Mouse (Mus musculus): ENCODE results near the gene Garem2. TPM values are rescaled to one million over a fixed set of nuclear protein-coding genes. Genes with fewer than 3 reads are reported as not detected.

Gene Garem2
- polyA plus RNA-seq, 1 experiment from 2014 or later = 0.49 TPM

- Histone ChIP-seq H3K4me1 (ENCODE audit: insufficient read depth) (peaks cover 3% of the 10 kb centered on the region; the same call in 1 of the 2 replicates), H3K9ac (peak overlapping the region; percentile 82), H3K4me3 (ENCODE audit: low read depth, low read length) (peak overlapping the region; percentile 79), H3K9me3 (ENCODE audit: low read depth, low read length) (no peaks in the 10 kb centered on the region), H3K27me3 (ENCODE audit: insufficient read depth, low read length) (no peaks in the 10 kb centered on the region), H3K36me3 (ENCODE audit: insufficient read depth) (0 out of 2 replicates have a peak, but pooled peaks cover 6% of the 10 kb centered on the region), H3K4me2 (peak overlapping the region; percentile 84), H3K27ac (ENCODE audit: low read depth) (peak overlapping the region; percentile 79; the same call in 1 of the 2 replicates)
- no peak for TF ChIP-seq CTCF (IDR thresholded peaks at IDR 0.05; ENCODE audit: low read depth)
- DNase-seq = peak; percentile 29
- ATAC-seq (ENCODE audit: insufficient read depth) = no peak
- WGBS = 26% methylated on average over 13 of the region's 13 CpGs
These were observed 51.1 kb downstream of the Garem2 start for GRCm38 (mm10) chr5:30155821-30156629.

DNA sequence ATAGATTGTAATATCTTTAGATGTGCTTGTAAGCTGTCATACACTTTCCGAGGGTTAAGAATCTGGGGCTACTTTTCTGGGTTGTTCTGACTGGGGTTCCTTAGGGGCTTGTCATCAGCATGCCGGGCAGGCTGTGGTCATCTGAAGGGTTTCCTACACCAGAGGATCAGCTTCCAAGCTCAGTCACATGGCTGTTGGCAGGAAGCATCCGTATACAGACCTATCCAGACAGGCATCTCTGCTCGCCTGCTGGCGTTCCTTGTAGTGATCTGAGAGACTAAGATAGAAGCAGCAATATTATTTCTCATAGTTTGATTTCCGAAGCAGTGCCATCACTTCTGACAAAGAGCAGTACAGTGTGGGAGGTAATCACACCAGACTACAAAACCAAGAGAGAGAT is 54.6 kb downstream of the Garem2 start:
- Histone ChIP-seq H3K9me3 (ENCODE audit: low read depth, low read length) (no peaks in the 10 kb centered on the region), H3K9ac (no peak overlapping the region), H3K27me3 (ENCODE audit: insufficient read depth, low read length) (no peaks in the 10 kb centered on the region), H3K4me1 (ENCODE audit: insufficient read depth) (peaks cover 3% of the 10 kb centered on the region; the same call in 1 of the 2 replicates), H3K27ac (ENCODE audit: low read depth) (no peak overlapping the region), H3K36me3 (ENCODE audit: insufficient read depth) (0 out of 2 replicates have a peak, but pooled peaks cover 7% of the 10 kb centered on the region), H3K4me3 (ENCODE audit: low read depth, low read length) (no peak overlapping the region), H3K4me2 (no peak overlapping the region)
- DNase-seq (no peak), ATAC-seq (ENCODE audit: insufficient read depth) (no peak)
- WGBS = 79% methylated on average over 6 of the region's 6 CpGs
- TF ChIP-seq CTCF (IDR thresholded peaks at IDR 0.05; ENCODE audit: low read depth) = no peak

GRCm38 (mm10) chr5:30161836-30162235 is 56.9 kb downstream of the Garem2 start:
- Histone ChIP-seq H3K4me3 (ENCODE audit: low read depth, low read length) (no peak overlapping the region), H3K4me1 (ENCODE audit: insufficient read depth) (no peaks in the 10 kb centered on the region; the same call in 1 of the 2 replicates), H3K9me3 (ENCODE audit: low read depth, low read length) (no peaks in the 10 kb centered on the region), H3K27me3 (ENCODE audit: insufficient read depth, low read length) (no peaks in the 10 kb centered on the region), H3K9ac (no peak overlapping the region), H3K27ac (ENCODE audit: low read depth) (no peak overlapping the region), H3K4me2 (no peak overlapping the region), H3K36me3 (ENCODE audit: insufficient read depth) (peaks cover 15% of the 10 kb centered on the region; the same call in 1 of the 2 replicates)
- WGBS = 92% methylated on average over 1 of the region's 1 CpGs
- DNase-seq = no peak
- no peak for ATAC-seq (ENCODE audit: insufficient read depth)
- no peak for TF ChIP-seq CTCF (IDR thresholded peaks at IDR 0.05; ENCODE audit: low read depth)

DNA sequence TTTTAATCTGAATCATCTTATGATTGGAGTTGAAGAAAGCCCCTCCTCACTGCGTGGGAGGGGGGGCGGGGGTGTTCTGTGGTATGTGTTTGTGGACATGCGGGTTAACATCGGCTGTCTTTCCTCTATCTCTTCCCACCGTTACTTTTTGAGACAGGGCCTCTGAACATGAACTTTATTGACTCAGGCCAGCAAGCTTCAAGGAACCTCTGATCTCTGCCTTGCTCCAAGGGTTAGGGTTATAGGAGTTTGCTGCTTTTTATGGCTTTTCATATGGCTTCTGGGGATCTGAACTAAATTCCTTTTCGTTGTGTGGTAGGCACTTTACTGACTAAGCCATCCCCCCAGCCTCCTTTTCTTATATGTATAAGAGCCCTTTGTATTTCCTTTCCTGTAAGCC is 57.4 kb downstream of the Garem2 start:
- ATAC-seq (ENCODE audit: insufficient read depth) = no peak
- Histone ChIP-seq H3K4me2 (no peak overlapping the region), H3K27ac (ENCODE audit: low read depth) (no peak overlapping the region), H3K9ac (no peak overlapping the region), H3K9me3 (ENCODE audit: low read depth, low read length) (no peaks in the 10 kb centered on the region), H3K36me3 (ENCODE audit: insufficient read depth) (peaks cover 15% of the 10 kb centered on the region; the same call in 1 of the 2 replicates), H3K4me1 (ENCODE audit: insufficient read depth) (no peaks in the 10 kb centered on the region), H3K4me3 (ENCODE audit: low read depth, low read length) (no peak overlapping the region), H3K27me3 (ENCODE audit: insufficient read depth, low read length) (no peaks in the 10 kb centered on the region)
- 67% methylated on average over 6 of the region's 6 CpGs for WGBS
- TF ChIP-seq CTCF (IDR thresholded peaks at IDR 0.05; ENCODE audit: low read depth) = no peak
- no peak for DNase-seq

DNA sequence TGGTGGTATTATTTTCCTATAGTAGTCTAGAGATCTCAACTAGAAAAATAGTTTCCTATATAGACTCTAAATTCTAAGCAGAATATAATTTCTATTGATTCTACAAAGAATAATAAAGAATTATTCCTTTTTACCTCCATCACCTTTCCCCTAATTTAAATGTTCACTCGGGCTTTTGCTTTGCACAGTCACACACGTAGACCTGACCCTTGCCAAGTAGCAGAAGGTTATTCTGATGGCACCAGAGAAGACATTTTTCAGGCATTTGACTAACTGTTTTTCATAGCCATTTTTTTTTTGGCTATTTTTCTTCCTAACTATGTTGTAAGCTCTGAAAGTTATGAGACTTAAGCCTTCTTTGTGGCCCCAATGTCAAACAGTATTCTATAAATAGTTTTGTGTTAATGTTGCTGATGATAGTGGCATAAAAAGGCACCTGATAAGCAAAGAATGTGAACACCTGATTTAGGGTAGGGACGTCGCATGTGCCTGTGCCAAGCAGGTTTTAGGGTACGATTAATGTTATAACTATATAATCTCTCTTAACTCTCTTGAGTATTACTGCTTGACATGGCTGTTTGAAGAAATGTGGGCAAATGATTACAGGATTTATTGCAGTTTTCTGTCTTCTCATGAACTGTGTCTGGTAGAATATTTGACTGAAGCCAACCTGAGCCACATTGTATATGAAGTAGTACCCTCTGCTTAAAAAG is 60.4 kb downstream of the Garem2 start:
- Histone ChIP-seq H3K27ac (ENCODE audit: low read depth) (no peak overlapping the region), H3K27me3 (ENCODE audit: insufficient read depth, low read length) (no peaks in the 10 kb centered on the region), H3K4me3 (ENCODE audit: low read depth, low read length) (no peak overlapping the region), H3K36me3 (ENCODE audit: insufficient read depth) (peaks cover 41% of the 10 kb centered on the region), H3K9me3 (ENCODE audit: low read depth, low read length) (no peaks in the 10 kb centered on the region), H3K9ac (no peak overlapping the region), H3K4me2 (no peak overlapping the region), H3K4me1 (ENCODE audit: insufficient read depth) (no peaks in the 10 kb centered on the region)
- TF ChIP-seq CTCF (IDR thresholded peaks at IDR 0.05; ENCODE audit: low read depth) = no peak
- WGBS = 86% methylated on average over 5 of the region's 5 CpGs
- ATAC-seq (ENCODE audit: insufficient read depth) (no peak), DNase-seq (no peak)

Other genes with a start within 250 kb of the Garem2 start
- not detected in 2 replicates for gene Il6, start 92.0 kb upstream of the Garem2 start, polyA plus RNA-seq (2014; fragmentation: Nextera tagmentation; extraction: Ambion mirVana)
- gene Tyms, start 31.5 kb upstream of the Garem2 start, polyA plus RNA-seq (2014; fragmentation: Nextera tagmentation; extraction: Ambion mirVana) = 343 and 362 TPM in 2 replicates
- gene 3110082J24Rik, start 925 bp downstream of the Garem2 start, polyA plus RNA-seq (2014; fragmentation: Nextera tagmentation; extraction: Ambion mirVana) = not detected in 2 replicates
- gene Hadha, start 50.0 kb downstream of the Garem2 start, polyA plus RNA-seq (2014; fragmentation: Nextera tagmentation; extraction: Ambion mirVana) = 118 and 124 TPM in 2 replicates
- 124 and 128 TPM in 2 replicates for gene Hadhb, start 50.1 kb downstream of the Garem2 start, polyA plus RNA-seq (2014; fragmentation: Nextera tagmentation; extraction: Ambion mirVana)
- 0.11 and 0.20 TPM in 2 replicates for gene Adgrf3, start 100.6 kb downstream of the Garem2 start, polyA plus RNA-seq (2014; fragmentation: Nextera tagmentation; extraction: Ambion mirVana)
- gene Selenoi, start 127.4 kb downstream of the Garem2 start, polyA plus RNA-seq (2014; fragmentation: Nextera tagmentation; extraction: Ambion mirVana) = 18.9 and 19.2 TPM in 2 replicates
- 0.46 and 0.51 TPM in 2 replicates for gene Drc1, start 176.2 kb downstream of the Garem2 start, polyA plus RNA-seq (2014; fragmentation: Nextera tagmentation; extraction: Ambion mirVana)

Data from lung, embryonic 14.5 days (tissue).